In genomic region chr1:57323118-57323517, GRCm38 (mm10) we compare ENCODE assay signal across 27 mouse cellular contexts.
"Had no signal": no experiment of that assay in that cellular context is flagged by ENCODE, and none has a peak within 500 bp of the region (broad histone marks: within the 10 kb centered on the region; RNA-seq: fewer than 3 reads in every experiment).

No protein-coding gene starts in this region.

- H3K9ac ChIP-seq: embryonic facial prominence, embryonic 12.5 days; embryonic facial prominence, embryonic 13.5 days; embryonic facial prominence, embryonic 15.5 days; forebrain, embryonic 12.5 days; forebrain, embryonic 13.5 days; forebrain, embryonic 15.5 days; forebrain, postnatal 0 days had no signal

- H3K4me3 ChIP-seq: embryonic facial prominence, embryonic 10.5 days; embryonic facial prominence, embryonic 12.5 days; embryonic facial prominence, embryonic 13.5 days; embryonic facial prominence, embryonic 15.5 days; erythroblast, embryonic 14.5 days; forebrain, embryonic 10.5 days; forebrain, embryonic 12.5 days; forebrain, embryonic 13.5 days; forebrain, embryonic 15.5 days; gastrocnemius, adult 2 months; heart, adult 2 months had no signal

- H3K27me3 ChIP-seq: embryonic facial prominence, embryonic 12.5 days; embryonic facial prominence, embryonic 13.5 days; embryonic facial prominence, embryonic 15.5 days; forebrain, embryonic 12.5 days; forebrain, embryonic 13.5 days; forebrain, embryonic 15.5 days had no signal

- H3K9me3 ChIP-seq: embryonic facial prominence, embryonic 15.5 days; forebrain, embryonic 13.5 days; forebrain, embryonic 15.5 days had no signal

- ATAC-seq: forebrain, embryonic 13.5 days; forebrain, embryonic 14.5 days; forebrain, embryonic 15.5 days; forebrain, embryonic 16.5 days; forebrain, postnatal 0 days had no signal

- H3K4me1 ChIP-seq: embryonic facial prominence, embryonic 10.5 days; embryonic facial prominence, embryonic 12.5 days; embryonic facial prominence, embryonic 15.5 days had no signal

- H3K36me3 ChIP-seq: embryonic facial prominence, embryonic 10.5 days; embryonic facial prominence, embryonic 12.5 days; embryonic facial prominence, embryonic 13.5 days; embryonic facial prominence, embryonic 15.5 days; forebrain, embryonic 10.5 days; forebrain, embryonic 12.5 days; forebrain, embryonic 15.5 days had no signal

- H3K27ac ChIP-seq: embryonic facial prominence, embryonic 10.5 days; embryonic facial prominence, embryonic 12.5 days; embryonic facial prominence, embryonic 13.5 days; embryonic facial prominence, embryonic 15.5 days; forebrain, embryonic 10.5 days; forebrain, embryonic 12.5 days; forebrain, embryonic 13.5 days; forebrain, embryonic 15.5 days; gastrocnemius, adult 2 months; heart, adult 2 months had no signal

- H3K4me2 ChIP-seq: embryonic facial prominence, embryonic 12.5 days; embryonic facial prominence, embryonic 13.5 days; embryonic facial prominence, embryonic 15.5 days; forebrain, embryonic 12.5 days; forebrain, embryonic 13.5 days; forebrain, embryonic 15.5 days had no signal

- DNase-seq: cerebellum, adult 8-10 months; cerebellum, adult 9-10 months; cerebellum, postnatal 10 days; cerebellum, postnatal 14 days; cerebellum, postnatal 25 days; cerebellum, postnatal 36 days; embryo, embryonic 11 days; forebrain, postnatal 0 days; gastrocnemius, adult 2 months; gastrocnemius, postnatal 10 days; gastrocnemius, postnatal 14 days; gastrocnemius, postnatal 25 days; gastrocnemius, postnatal 36 days; heart, adult 11 months; heart, adult 18-20 months; heart, adult 2 months had no signal
